Mouse (Mus musculus): ENCODE results near the gene Gpi1.
A peak's percentile ranks its signal among the peaks of the same experiment; 100 is the strongest.
"Not testable (repeated sequence)": the region's sequence is repeated elsewhere in the genome, so short reads cannot be mapped to it uniquely, and the experiment has no call there.

Gene Gpi1

DNA sequence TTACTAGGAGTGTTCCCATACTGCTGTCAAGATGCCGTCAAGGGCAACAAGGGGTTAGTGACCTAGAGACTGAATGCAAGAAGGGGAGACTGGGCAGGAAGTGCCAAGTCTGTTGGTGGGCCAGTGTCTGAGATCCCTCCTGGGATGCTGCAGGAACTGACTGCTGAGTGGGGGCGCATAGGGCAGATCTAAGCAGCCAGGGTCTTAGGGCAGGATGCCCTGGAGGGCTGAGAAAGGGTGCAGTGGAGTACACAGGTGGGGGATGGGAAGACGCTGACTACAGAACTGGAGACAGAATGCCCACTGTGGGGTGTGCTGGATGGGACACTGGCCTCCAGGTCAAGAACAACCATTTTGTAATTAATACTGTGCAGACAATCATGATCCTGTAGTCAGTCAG, 46.3 kb downstream of the Gpi1 start:
- no peak for DNase-seq (ENCODE audit: extremely low spot score, low spot score)

GRCm38 (mm10) chr7:34183356-34183755, 46.8 kb downstream of the Gpi1 start:
- no peak for DNase-seq (ENCODE audit: extremely low spot score, low spot score)

DNA sequence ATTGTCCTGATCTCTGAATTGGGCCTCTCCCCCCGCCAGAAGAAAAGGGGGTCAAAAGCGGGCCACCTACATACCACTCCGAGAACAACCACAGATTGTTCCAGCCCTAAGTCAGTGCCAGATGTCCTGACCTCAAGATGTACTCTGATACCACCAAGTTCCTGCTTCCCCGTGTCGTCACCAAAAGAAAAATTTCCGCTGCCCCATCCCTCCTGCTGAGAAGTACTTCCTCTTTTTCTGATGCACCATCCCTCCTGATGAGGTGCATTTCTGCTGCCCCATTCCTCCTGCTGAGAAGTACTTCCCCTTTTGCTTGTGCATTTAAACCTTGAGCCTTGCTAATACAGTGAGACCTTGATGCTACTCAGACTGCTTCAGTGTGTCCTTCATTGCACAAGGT, 53.9 kb downstream of the Gpi1 start:
- not testable (repeated sequence) for DNase-seq (ENCODE audit: extremely low spot score, low spot score)

DNA sequence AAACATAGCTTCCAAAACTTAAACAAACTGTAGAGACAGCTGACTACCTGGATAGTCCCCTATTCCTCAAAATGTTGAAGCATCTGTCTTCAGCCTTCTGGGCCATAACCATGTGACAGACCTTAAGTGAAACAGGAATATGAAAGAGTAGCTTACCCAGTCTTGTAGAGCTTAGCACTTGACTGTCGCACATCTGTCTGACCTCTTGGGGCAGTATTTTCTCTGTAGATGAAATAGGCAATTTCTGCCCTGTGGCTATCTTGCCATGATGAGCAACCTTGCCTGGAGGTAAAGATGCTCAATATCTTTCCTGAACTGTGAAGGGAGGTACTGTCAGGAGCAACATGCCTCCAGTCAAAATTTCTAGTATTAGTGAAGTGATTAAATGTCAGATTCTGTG, 57.9 kb downstream of the Gpi1 start:
- DNase-seq (ENCODE audit: extremely low spot score, low spot score) = no peak

DNA sequence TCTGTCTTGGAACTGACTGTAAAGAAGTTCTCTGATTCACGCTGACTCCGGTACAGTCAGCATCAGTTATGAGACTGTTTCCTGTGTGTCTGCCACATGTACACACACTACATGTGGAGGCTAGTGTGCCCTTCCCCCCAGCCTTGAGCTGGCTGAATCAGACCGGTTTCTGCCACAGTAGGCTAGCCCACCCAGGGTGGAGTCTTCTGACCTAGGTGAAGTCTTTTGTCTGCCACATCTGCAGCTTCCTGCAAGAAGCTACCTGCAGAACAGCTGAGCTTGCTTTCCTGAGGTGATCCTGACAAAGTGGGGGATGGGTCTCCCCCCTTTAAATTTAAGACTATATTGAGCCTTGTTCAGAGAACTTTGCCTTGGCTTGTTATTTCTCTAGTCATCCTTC, 60.7 kb downstream of the Gpi1 start, which contains the start of gene Uba2:
TSS of gene Uba2 (minus strand) at position 146 of the 400 bp plus-strand sequence.
- no peak for DNase-seq (ENCODE audit: extremely low spot score, low spot score)

DNA sequence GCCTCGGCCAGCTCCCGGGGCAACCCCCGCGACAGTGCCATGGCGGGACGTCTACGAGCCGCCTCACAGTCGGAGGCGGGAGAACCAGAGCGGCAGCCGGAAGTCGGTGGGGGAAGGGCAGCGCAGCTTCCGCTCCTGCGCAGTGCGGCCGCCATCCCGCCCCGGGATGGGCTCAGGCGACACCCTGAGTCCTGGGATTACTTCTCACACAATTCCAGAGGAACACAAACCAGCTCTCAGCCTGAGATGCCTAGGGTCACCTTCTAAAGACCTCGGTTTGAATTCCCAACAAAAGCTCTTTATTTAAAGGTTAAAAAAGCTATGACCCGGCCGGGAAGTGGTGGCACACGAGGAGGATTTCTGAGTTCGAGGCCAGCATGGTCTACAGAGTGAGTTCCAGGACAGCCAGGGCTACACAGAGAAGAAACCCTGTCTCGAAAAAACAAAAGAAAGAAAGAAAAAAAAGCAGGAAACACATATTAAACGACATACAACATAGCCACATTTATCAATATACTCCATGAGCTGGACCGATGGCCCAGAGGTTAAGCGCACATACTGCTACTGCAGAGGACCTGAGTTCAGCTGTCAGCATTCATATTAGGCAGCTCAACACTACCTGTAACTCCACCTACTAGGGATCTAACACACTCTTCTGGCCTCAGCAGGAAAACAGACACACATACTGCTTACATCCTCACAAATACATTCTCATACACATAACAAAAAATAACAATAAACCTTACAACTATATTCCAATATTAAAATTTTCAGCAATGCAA, 61.5 kb downstream of the Gpi1 start:
- DNase-seq (ENCODE audit: extremely low spot score, low spot score) = peak; percentile 94

DNA sequence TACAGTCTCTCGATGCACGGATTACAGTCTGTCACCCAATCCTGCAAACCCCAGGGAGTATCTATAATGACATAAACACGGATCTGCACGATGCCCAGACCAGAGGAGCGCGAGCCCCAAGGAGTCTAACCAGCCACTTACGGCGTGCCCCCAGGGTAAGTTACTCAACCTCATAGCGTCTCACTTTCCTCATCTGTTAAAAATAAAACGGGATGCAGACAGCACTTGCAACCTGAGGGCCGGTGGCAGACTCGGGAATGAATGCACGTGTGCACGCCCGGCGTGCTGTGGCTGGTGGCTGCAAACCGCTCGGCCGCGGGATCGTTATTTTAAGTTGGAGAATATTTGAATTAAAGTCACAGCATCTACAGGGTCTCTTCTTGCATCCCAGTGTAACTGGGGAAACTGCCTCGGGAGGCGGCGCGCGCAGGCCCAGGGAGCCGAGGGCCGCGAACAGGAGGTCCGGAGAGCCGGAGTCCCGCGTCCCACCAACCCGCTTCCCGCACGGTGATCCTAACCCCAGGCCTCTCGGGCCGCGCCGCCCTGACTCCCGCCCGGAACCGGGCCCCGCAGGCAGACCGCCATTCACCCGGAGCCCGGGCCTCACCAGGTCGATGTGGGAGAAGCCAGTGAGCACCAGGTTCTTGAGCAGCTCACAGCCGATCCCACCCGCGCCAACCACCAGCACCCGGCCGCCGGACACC, 62.2 kb downstream of the Gpi1 start:
- DNase-seq (ENCODE audit: extremely low spot score, low spot score) = no peak

- DNase-seq (ENCODE audit: extremely low spot score, low spot score) = no peak
These were observed 63.3 kb downstream of the Gpi1 start for GRCm38 (mm10) chr7:34166850-34167249.

DNA sequence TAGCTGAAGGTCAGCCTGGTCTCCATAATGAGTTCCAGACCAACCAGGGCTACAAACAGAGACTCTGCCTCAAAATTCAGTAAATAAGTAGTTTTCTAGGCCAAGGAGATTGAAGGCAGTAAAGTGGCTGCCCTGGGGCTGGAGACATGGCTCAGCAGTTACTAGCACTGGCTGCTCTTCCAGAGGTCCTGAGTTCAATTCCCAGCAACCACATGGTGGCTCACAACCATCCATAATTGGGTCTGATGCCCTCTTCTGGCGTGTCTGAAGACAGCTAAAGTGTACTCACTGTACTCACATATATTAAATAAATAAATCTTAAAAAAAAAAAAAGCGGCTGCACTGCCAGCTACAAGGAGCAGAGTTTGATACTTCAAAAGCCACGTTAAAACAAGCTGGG, 64.1 kb downstream of the Gpi1 start:
- DNase-seq (ENCODE audit: extremely low spot score, low spot score) = no peak

- DNase-seq (ENCODE audit: extremely low spot score, low spot score) = no peak
These were observed 65.5 kb downstream of the Gpi1 start for GRCm38 (mm10) chr7:34164671-34165070.

- no peak for DNase-seq (ENCODE audit: extremely low spot score, low spot score)
These were observed 71.0 kb downstream of the Gpi1 start for GRCm38 (mm10) chr7:34159167-34159566.

- DNase-seq (ENCODE audit: extremely low spot score, low spot score) = no peak
These were observed 72.1 kb downstream of the Gpi1 start for GRCm38 (mm10) chr7:34157994-34158393.
